Mouse (Mus musculus) forebrain, postnatal 0 days (tissue): ENCODE measurements around the gene Gid8. TPM values are rescaled to one million over a fixed set of nuclear protein-coding genes. Genes with fewer than 3 reads are reported as not detected.

ENCODE experiments used
- ATAC-seq: fragments of 200-750 bp; cut with Nextera tagmentation; 2 replicates; pipeline ENCODE4 v1.8.0; 2017; ENCODE audit warnings: mild to moderate bottlenecking, moderate library complexity
- DNase-seq: peaks from one replicate; pipeline ENCODE4 v3.0.0-alpha.2; 2015
- H3K27ac ChIP-seq: fragments of 300-500 bp; sonication (generic); 2 replicates; pipeline ENCODE4 v1.5.1; 2014; ENCODE audit warnings: low read depth, mild to moderate bottlenecking, antibody characterized with exemption, low read length, moderate library complexity, mixed read lengths
- H3K27me3 ChIP-seq: fragments of 300-500 bp; sonication (generic); 2 replicates; pipeline ENCODE4 v1.6.1; 2014; ENCODE audit warnings: mild to moderate bottlenecking, low read length, mixed read lengths; ENCODE audit not compliant: insufficient read depth
- H3K36me3 ChIP-seq: fragments of 300-500 bp; sonication (generic); 2 replicates; pipeline ENCODE4 v1.6.1; 2014; ENCODE audit warnings: mild to moderate bottlenecking, moderate library complexity; ENCODE audit not compliant: insufficient read depth
- H3K4me1 ChIP-seq: fragments of 300-500 bp; sonication (generic); 2 replicates; pipeline ENCODE4 v1.6.1; 2014; ENCODE audit warnings: antibody characterized with exemption; ENCODE audit not compliant: insufficient read depth
- H3K4me2 ChIP-seq: fragments of 300-500 bp; sonication (generic); 2 replicates; pipeline ENCODE4 v1.6.1; 2014; ENCODE audit warnings: low read depth, mild to moderate bottlenecking, moderate library complexity
- H3K4me3 ChIP-seq: fragments of 300-500 bp; sonication (generic); 2 replicates; pipeline ENCODE4 v1.5.1; 2014; ENCODE audit warnings: low read depth, low read length, mixed read lengths
- H3K9ac ChIP-seq: fragments of 300-500 bp; sonication (generic); 2 replicates; pipeline ENCODE4 v1.6.1; 2014; ENCODE audit warnings: mild to moderate bottlenecking
- H3K9me3 ChIP-seq: fragments of 300-500 bp; sonication (generic); 2 replicates; pipeline ENCODE4 v1.6.1; 2016; ENCODE audit warnings: low read length
- CTCF ChIP-seq: sonication (generic); IDR thresholded peaks from 2 replicates; pipeline ENCODE4 v1.5.1; 2016; ENCODE audit warnings: antibody characterized with exemption, control low read depth, low read depth
- WGBS: fragments of 180-500 bp; shearing (Covaris S2); extraction: QIAGEN DNeasy Blood & Tissue Kit; methylation state at CpG from one replicate; pipeline ENCODE4 v1.1.7; 2014; 5-methylcytosine and 5-hydroxymethylcytosine counted together
- polyA plus RNA-seq: library from polyadenylated mRNA; unstranded; fragments of >200 nt; fragmentation: Nextera tagmentation; extraction: Ambion mirVana; gene quantifications from 2 replicates; pipeline ENCODE4 v1.2.1, GENCODE M21; 2015
- total RNA-seq: library from RNA; depleted of rRNA; stranded (reverse); fragments of >200 nt; gene quantifications from 2 replicates; pipeline ENCODE4 v1.2.3, GENCODE M21; 2014

Gene Gid8
- total and polyA plus RNA-seq, 2 experiments from 2014 or later: 50.6 to 69.9 TPM

DNA sequence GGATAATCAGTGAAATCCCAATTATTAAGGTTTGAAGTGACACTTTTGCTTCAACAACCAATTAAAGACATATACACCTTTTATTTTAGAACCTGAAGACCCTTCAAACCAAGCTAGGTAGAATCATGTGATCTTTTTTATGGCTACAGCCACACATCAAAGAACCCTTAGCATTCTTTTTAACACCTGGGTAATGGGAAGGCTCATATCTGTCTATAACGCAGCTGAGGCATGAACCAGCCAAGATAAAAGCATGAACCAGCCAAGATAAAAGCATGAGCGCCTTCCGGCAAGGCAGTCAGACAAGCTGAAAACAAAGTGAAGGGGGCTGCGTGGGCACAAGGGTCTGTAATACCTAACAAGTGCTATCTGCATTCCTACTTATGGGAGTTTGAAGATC lies 25.9 kb upstream of the Gid8 start:
- DNase-seq: no peak
- no peak for TF ChIP-seq CTCF
- H3K9me3 ChIP-seq: no peaks in the 10 kb centered on the region
- no peak for ATAC-seq
- no peak overlapping the region for H3K4me2 ChIP-seq
- 88% methylated on average over 4 of the region's 4 CpGs for WGBS
- no peaks in the 10 kb centered on the region for H3K27me3 ChIP-seq
- H3K4me1 ChIP-seq: no peaks in the 10 kb centered on the region
- H3K9ac ChIP-seq: no peak overlapping the region
- peaks cover 82% of the 10 kb centered on the region for H3K36me3 ChIP-seq
- H3K27ac ChIP-seq: no peak overlapping the region
- no peak overlapping the region for H3K4me3 ChIP-seq

- no peak overlapping the region for H3K4me2 ChIP-seq
- 87% methylated on average over 5 of the region's 5 CpGs for WGBS
- no peak overlapping the region for H3K27ac ChIP-seq
- peaks cover 60% of the 10 kb centered on the region for H3K36me3 ChIP-seq
- no peak for TF ChIP-seq CTCF
- H3K9me3 ChIP-seq: no peaks in the 10 kb centered on the region
- no peak for DNase-seq
- H3K4me1 ChIP-seq: peaks cover 6% of the 10 kb centered on the region; the same call in 1 of the 2 replicates
- H3K4me3 ChIP-seq: no peak overlapping the region
- ATAC-seq: no peak
- H3K27me3 ChIP-seq: no peaks in the 10 kb centered on the region
- H3K9ac ChIP-seq: no peak overlapping the region
Measured at GRCm38 (mm10) chr2:180689841-180690240, 20.1 kb upstream of the Gid8 start.

DNA sequence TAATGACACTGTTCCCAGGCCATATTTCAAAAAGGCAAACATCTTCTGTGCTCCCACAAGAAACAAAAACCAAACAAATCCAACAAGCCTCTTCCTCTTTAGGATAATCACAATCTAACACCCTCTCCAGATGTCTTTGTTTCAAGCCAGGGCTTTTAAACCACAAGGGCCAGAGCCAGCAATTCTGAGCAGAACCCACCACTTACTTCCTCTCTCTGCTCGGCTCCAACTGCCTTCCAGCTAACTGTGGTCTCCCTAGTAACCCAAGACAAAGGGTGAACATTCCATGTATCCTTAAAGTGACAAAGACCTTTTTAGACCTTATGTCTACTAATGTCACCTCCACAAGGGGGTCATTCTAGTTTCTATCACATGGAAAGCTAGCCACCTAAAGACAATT lies 17.3 kb upstream of the Gid8 start:
- TF ChIP-seq CTCF: no peak
- no peak overlapping the region for H3K4me3 ChIP-seq
- ATAC-seq (peak; percentile 86), DNase-seq (peak; percentile 31)
- peaks cover 33% of the 10 kb centered on the region for H3K36me3 ChIP-seq
- peaks cover 8% of the 10 kb centered on the region; the same call in 1 of the 2 replicates for H3K4me1 ChIP-seq
- peak overlapping the region; percentile 45 for H3K27ac ChIP-seq
- no peak overlapping the region for H3K9ac ChIP-seq
- no peak overlapping the region for H3K4me2 ChIP-seq
- no peaks in the 10 kb centered on the region for H3K27me3 ChIP-seq
- H3K9me3 ChIP-seq: no peaks in the 10 kb centered on the region
- 3% methylated on average over 1 of the region's 1 CpGs for WGBS

GRCm38 (mm10) chr2:180695176-180695575 lies 14.7 kb upstream of the Gid8 start:
- 49% methylated on average over 2 of the region's 2 CpGs for WGBS
- H3K27me3 ChIP-seq: no peaks in the 10 kb centered on the region

GRCm38 (mm10) chr2:180700457-180700856 lies 9.5 kb upstream of the Gid8 start:
- H3K27me3 ChIP-seq: no peaks in the 10 kb centered on the region
- no peak overlapping the region for H3K27ac ChIP-seq
- peak overlapping the region; percentile 72 for H3K4me3 ChIP-seq
- WGBS: 73% methylated on average over 5 of the region's 5 CpGs
- no peak for TF ChIP-seq CTCF
- ATAC-seq: no peak
- no peaks in the 10 kb centered on the region for H3K36me3 ChIP-seq
- peak overlapping the region; percentile 98; the same call in 1 of the 2 replicates for H3K9ac ChIP-seq
- peak overlapping the region; percentile 84 for H3K4me2 ChIP-seq
- no peaks in the 10 kb centered on the region for H3K9me3 ChIP-seq
- DNase-seq: no peak
- H3K4me1 ChIP-seq: peaks cover 22% of the 10 kb centered on the region

More at GRCm38 (mm10) chr2:180695176-180695575, 14.7 kb upstream of the Gid8 start:
- peaks cover 12% of the 10 kb centered on the region; the same call in 1 of the 2 replicates for H3K4me1 ChIP-seq
- no peak for ATAC-seq
- no peak overlapping the region for H3K9ac ChIP-seq
- H3K27ac ChIP-seq: no peak overlapping the region
- no peak for DNase-seq
- peaks cover 8% of the 10 kb centered on the region; the same call in 1 of the 2 replicates for H3K36me3 ChIP-seq
- no peak overlapping the region for H3K4me2 ChIP-seq
- H3K4me3 ChIP-seq: no peak overlapping the region
- H3K9me3 ChIP-seq: no peaks in the 10 kb centered on the region
- no peak for TF ChIP-seq CTCF

DNA sequence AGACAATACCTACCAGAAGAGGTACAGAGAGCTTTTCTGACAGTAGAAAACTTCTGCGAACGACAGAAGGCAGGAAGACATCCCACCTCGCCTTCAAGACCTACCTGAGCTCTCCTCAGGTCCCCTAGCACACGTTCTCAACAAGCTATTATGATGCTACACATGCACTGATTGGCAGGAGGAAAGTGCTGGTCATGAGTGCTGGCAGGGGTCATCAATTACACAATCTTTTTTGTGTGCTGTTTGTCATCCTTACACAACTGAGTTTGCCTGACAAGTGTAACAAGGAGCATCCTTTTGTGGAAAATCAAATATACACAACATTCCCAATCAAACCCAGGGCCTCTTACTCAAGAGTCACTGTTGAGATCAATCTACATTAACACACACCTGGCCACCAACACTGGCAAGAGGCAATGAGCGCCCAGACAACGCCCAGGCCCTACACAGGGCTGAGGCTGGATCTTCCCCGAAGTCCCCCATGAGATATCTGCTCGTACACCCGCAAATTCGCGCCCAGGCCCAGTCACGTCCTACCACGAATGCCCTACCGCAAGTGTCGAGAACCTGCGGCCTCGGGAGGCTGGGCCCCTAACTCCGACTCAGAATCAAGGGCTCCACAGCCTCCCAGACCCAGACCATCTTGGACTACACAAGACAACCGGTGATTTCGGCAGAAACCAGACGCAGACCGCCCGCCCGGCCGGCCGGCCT lies 8.7 kb upstream of the Gid8 start:
- Histone ChIP-seq H3K36me3 (no peaks in the 10 kb centered on the region), H3K9me3 (no peaks in the 10 kb centered on the region), H3K27me3 (no peaks in the 10 kb centered on the region), H3K4me2 (peak overlapping the region; percentile 84), H3K27ac (peak overlapping the region; percentile 99), H3K4me1 (peaks cover 22% of the 10 kb centered on the region), H3K4me3 (peak overlapping the region; percentile 72), H3K9ac (peak overlapping the region; percentile 98)
- TF ChIP-seq CTCF: no peak
- ATAC-seq (peak; percentile 15), DNase-seq (no peak)
- 6% methylated on average over 26 of the region's 26 CpGs for WGBS
